In the genomic region with DNA sequence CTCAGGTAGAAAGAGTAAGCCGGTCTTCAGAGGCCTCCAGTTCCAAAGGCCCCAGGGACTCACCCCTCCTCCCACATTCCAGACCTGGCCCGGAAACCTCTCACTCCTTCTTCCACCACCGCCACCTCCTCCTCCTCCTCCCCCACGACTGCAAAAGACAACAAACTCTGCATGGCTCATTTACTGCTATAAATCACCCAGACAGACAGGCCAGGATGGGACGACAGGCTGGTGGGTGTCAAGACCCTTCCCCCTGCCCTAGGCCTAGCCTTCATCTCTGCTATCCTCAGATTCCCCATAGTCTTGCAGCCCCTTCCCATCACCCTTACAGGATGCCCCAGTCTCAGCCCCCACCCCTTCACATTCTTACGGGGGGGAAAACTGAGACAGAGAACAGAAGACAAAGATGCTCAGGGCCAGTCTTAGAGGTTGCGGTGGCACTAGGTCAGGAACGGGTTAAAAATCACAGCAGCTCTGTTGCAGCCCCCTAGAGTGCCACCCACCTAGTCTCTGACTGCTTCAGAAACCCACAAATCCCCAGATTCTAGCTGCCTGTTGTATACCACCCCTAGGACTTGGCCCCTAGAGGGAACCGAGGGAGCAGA, we compare ENCODE assay signal across 8 mouse cellular contexts. TPM values are rescaled to one million over a fixed set of nuclear protein-coding genes. Genes with fewer than 3 reads are reported as not detected.
DNase-seq lines count a peak whose midpoint lies in the region; ATAC-seq and TF ChIP-seq lines count a peak whose summit lies in the region.

No protein-coding gene starts in this region.

- peaks cover 13% of the 10 kb centered on the region; the same call in 1 of the 2 replicates for H3K36me3 ChIP-seq in forebrain, postnatal 0 days (ENCODE audit: insufficient read depth)
- H3K36me3 ChIP-seq in limb, embryonic 13.5 days: peaks cover 65% of the 10 kb centered on the region
- H3K36me3 ChIP-seq in stomach, embryonic 15.5 days: no peaks in the 10 kb centered on the region

- DNase-seq in lung, adult 18-20 months: peak; percentile 61 to 73
- no peak for DNase-seq in lung, postnatal 10 days
- no peak for DNase-seq in forebrain, postnatal 0 days
- no peak for DNase-seq in adrenal gland, postnatal 36 days
- no peak for DNase-seq in gastrocnemius, postnatal 10 days

- H3K9me3 ChIP-seq in forebrain, postnatal 0 days (ENCODE audit: low read length): no peaks in the 10 kb centered on the region
- H3K9me3 ChIP-seq in limb, embryonic 13.5 days: no peaks in the 10 kb centered on the region
- H3K9me3 ChIP-seq in stomach, embryonic 15.5 days: no peaks in the 10 kb centered on the region

- no peak for ATAC-seq in forebrain, postnatal 0 days
- no peak for ATAC-seq in limb, embryonic 13.5 days (ENCODE audit: low FRiP score, low read depth)
- ATAC-seq in stomach, embryonic 15.5 days (ENCODE audit: insufficient read depth, low FRiP score, low read depth): no peak
- no peak for ATAC-seq in granulocyte monocyte progenitor cell, adult 5-6 weeks (replicated peaks; ENCODE audit: poor library complexity, severe bottlenecking)

- no peak overlapping the region for H3K4me3 ChIP-seq in forebrain, postnatal 0 days (ENCODE audit: low read depth, low read length)
- H3K4me3 ChIP-seq in limb, embryonic 13.5 days: peak overlapping the region; percentile 1; the same call in 1 of the 2 replicates
- 0 out of 2 replicates have a peak overlapping the region, but pooled peaks have one; percentile 1 for H3K4me3 ChIP-seq in stomach, embryonic 15.5 days (replicated peaks)

- WGBS in forebrain, postnatal 0 days: 23% methylated on average over 9 of the region's 9 CpGs
- 3% methylated on average over 9 of the region's 9 CpGs for WGBS in limb, embryonic 13.5 days
- WGBS in stomach, embryonic 15.5 days: 13% methylated on average over 9 of the region's 9 CpGs

- H3K27me3 ChIP-seq in forebrain, postnatal 0 days (ENCODE audit: insufficient read depth, low read length): no peaks in the 10 kb centered on the region
- H3K27me3 ChIP-seq in limb, embryonic 13.5 days: no peaks in the 10 kb centered on the region
- no peaks in the 10 kb centered on the region for H3K27me3 ChIP-seq in stomach, embryonic 15.5 days (replicated peaks)

- peak overlapping the region; percentile 69 for H3K27ac ChIP-seq in forebrain, postnatal 0 days (ENCODE audit: low read depth, low read length)
- H3K27ac ChIP-seq in limb, embryonic 13.5 days: peak overlapping the region; percentile 74; the same call in 1 of the 2 replicates
- H3K27ac ChIP-seq in stomach, embryonic 15.5 days: peak overlapping the region; percentile 75

- TF ChIP-seq CTCF in forebrain, postnatal 0 days (IDR thresholded peaks at IDR 0.05; ENCODE audit: low read depth): no peak

- no peak overlapping the region for H3K4me2 ChIP-seq in forebrain, postnatal 0 days (ENCODE audit: low read depth)
- peak overlapping the region; percentile 47 for H3K4me2 ChIP-seq in limb, embryonic 13.5 days (replicated peaks)
- H3K4me2 ChIP-seq in stomach, embryonic 15.5 days: peak overlapping the region; percentile 36

- peaks cover 32% of the 10 kb centered on the region for H3K4me1 ChIP-seq in forebrain, postnatal 0 days (ENCODE audit: insufficient read depth)
- peaks cover 89% of the 10 kb centered on the region for H3K4me1 ChIP-seq in limb, embryonic 13.5 days
- H3K4me1 ChIP-seq in stomach, embryonic 15.5 days: peaks cover 85% of the 10 kb centered on the region

- H3K9ac ChIP-seq in forebrain, postnatal 0 days: peak overlapping the region; percentile 14; the same call in 1 of the 2 replicates
- H3K9ac ChIP-seq in limb, embryonic 13.5 days: peak overlapping the region; percentile 54; the same call in 1 of the 2 replicates
- H3K9ac ChIP-seq in stomach, embryonic 15.5 days: no peak overlapping the region

RNA-seq across cellular contexts. Expression of gene Sema3f, which starts 10.8 kb away (rescaled TPM):
- total RNA-seq in forebrain, postnatal 0 days (2014; rRNA removed): 56.6 and 61.4 TPM in 2 replicates
- polyA plus RNA-seq in forebrain, postnatal 0 days (2015; fragmentation: Nextera tagmentation; extraction: Ambion mirVana): 7.1 and 7.8 TPM in 2 replicates
- polyA plus RNA-seq in limb, embryonic 13.5 days (2015; fragmentation: Nextera tagmentation; extraction: Ambion mirVana): 31.8 and 32.1 TPM in 2 replicates
- 19.7 and 21.3 TPM in 2 replicates for polyA plus RNA-seq in stomach, embryonic 15.5 days (2015; fragmentation: Nextera tagmentation; extraction: Ambion mirVana)
- total RNA-seq in adrenal gland, postnatal 36 days (2021): 10 to 100 TPM; 22.6 to 41.3 TPM
- 10 to 100 TPM; 11.9 to 18.0 TPM for total RNA-seq in gastrocnemius, postnatal 10 days (2021)
- total RNA-seq in granulocyte monocyte progenitor cell, adult 5-6 weeks (2014; fragmentation: Nextera tagmentation): 2.6 TPM in 1 of 2 replicates, not detected in the other
- total RNA-seq in granulocyte monocyte progenitor cell, adult 5-6 weeks (2017): not detected in 2 replicates

RNA-seq across cellular contexts. Expression of gene Gnat1, which starts 20.0 kb away (rescaled TPM):
- 0.24 TPM in 1 of 2 replicates, not detected in the other for total RNA-seq in forebrain, postnatal 0 days (2014; rRNA removed)
- polyA plus RNA-seq in forebrain, postnatal 0 days (2015; fragmentation: Nextera tagmentation; extraction: Ambion mirVana): 0.73 and 1.8 TPM in 2 replicates
- 0.74 and 1.0 TPM in 2 replicates for polyA plus RNA-seq in limb, embryonic 13.5 days (2015; fragmentation: Nextera tagmentation; extraction: Ambion mirVana)
- 1.1 and 1.9 TPM in 2 replicates for polyA plus RNA-seq in stomach, embryonic 15.5 days (2015; fragmentation: Nextera tagmentation; extraction: Ambion mirVana)
- total RNA-seq in adrenal gland, postnatal 36 days (2021): not detected
- not detected for total RNA-seq in gastrocnemius, postnatal 10 days (2021)
- total RNA-seq in granulocyte monocyte progenitor cell, adult 5-6 weeks (2014; fragmentation: Nextera tagmentation): not detected in 2 replicates
- not detected in 2 replicates for total RNA-seq in granulocyte monocyte progenitor cell, adult 5-6 weeks (2017)

RNA-seq across cellular contexts. Expression of gene Slc38a3, which starts 30.1 kb away (rescaled TPM):
- 43.5 and 60.9 TPM in 2 replicates for total RNA-seq in forebrain, postnatal 0 days (2014; rRNA removed)
- polyA plus RNA-seq in forebrain, postnatal 0 days (2015; fragmentation: Nextera tagmentation; extraction: Ambion mirVana): 38.7 and 39.8 TPM in 2 replicates
- 4.3 and 5.3 TPM in 2 replicates for polyA plus RNA-seq in limb, embryonic 13.5 days (2015; fragmentation: Nextera tagmentation; extraction: Ambion mirVana)
- 19.5 and 28.6 TPM in 2 replicates for polyA plus RNA-seq in stomach, embryonic 15.5 days (2015; fragmentation: Nextera tagmentation; extraction: Ambion mirVana)
- 1 to 10 TPM in 1 of 2 experiments, under 1 TPM in 1; 0.30 to 1.0 TPM for total RNA-seq in adrenal gland, postnatal 36 days (2021)
- 10 to 100 TPM; 17.6 to 20.4 TPM for total RNA-seq in gastrocnemius, postnatal 10 days (2021)
- total RNA-seq in granulocyte monocyte progenitor cell, adult 5-6 weeks (2014; fragmentation: Nextera tagmentation): not detected in 2 replicates
- not detected in 2 replicates for total RNA-seq in granulocyte monocyte progenitor cell, adult 5-6 weeks (2017)

Comparison
In these comparisons a context has a peak if more than half of its experiments do, and no peak if none do; other contexts are left out.
1. DNase-seq: peak in lung, adult 18-20 months (2 of 2); none in lung, postnatal 10 days (single experiment), forebrain, postnatal 0 days (single experiment), adrenal gland, postnatal 36 days (0 of 2) and gastrocnemius, postnatal 10 days (single experiment).
2. RNA of gene Slc38a3, which starts 30.1 kb away (total RNA-seq): 43.5 to 60.9 TPM in forebrain, postnatal 0 days and 17.6 to 20.4 TPM in gastrocnemius, postnatal 10 days; 0.30 to 1.0 TPM in adrenal gland, postnatal 36 days and not detected in granulocyte monocyte progenitor cell, adult 5-6 weeks; every median in the first group is over 4 times any median in the second.
3. Peak in every context shown above with its lines, with median percentiles within 50 percentile points of each other: H3K27ac ChIP-seq.